Mouse (Mus musculus): ENCODE measurements at regions not wholly inside any gene's neighbourhood (a gene's known extent, or its start where the extent isn't known, plus 50 kb on each side); places are given as distances from the start of the nearest gene placed in this dataset.

DNA sequence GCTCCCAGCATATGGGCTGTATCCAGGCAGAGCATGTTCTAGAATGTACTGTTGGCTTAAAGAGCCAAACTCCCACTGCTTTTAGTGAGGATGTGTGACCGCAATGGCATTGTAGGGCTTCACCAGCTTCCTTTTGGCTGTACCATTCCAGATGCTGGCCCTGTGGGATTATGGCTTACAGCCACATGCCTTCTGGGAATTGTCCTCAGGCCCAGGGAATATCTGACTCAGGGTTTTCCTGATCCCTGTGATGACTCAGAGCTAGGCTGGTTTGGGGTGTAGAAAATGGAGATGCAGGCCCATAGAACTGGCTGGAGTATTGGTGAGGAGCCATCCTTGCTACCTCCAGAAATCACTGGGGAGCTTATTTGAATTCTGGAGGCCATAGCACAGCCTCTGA is 66.5 kb downstream of the Cops8 start:
- no peak for TF ChIP-seq CTCF (IDR thresholded peaks at IDR 0.05; ENCODE audit: borderline replicate concordance, insufficient read depth, low read depth, low read length)
- no peak for TF ChIP-seq POLR2A (IDR thresholded peaks at IDR 0.05; ENCODE audit: borderline replicate concordance, insufficient read depth, low read length)

Data from cerebellum, adult 2 months (tissue).